Mouse (Mus musculus) embryonic facial prominence, embryonic 14.5 days (tissue): ENCODE data around the gene Selplg. TPM values are rescaled to one million over a fixed set of nuclear protein-coding genes. Genes with fewer than 3 reads are reported as not detected.
A peak's percentile ranks its signal among the peaks of the same experiment; 100 is the strongest.
"Not testable (repeated sequence)": the region's sequence is repeated elsewhere in the genome, so short reads cannot be mapped to it uniquely, and the experiment has no call there.

Experiments used
- ATAC-seq: fragments of 200-750 bp; cut with Nextera tagmentation; 2 replicates; pipeline ENCODE4 v1.8.0; 2017; ENCODE audit warnings: low read depth, moderate number of reproducible peaks, moderate TSS enrichment
- DNase-seq: peaks from one replicate; pipeline ENCODE4 v3.0.0-alpha.2; 2015; ENCODE audit warnings: low spot score
- H3K27ac ChIP-seq: fragments of 300-500 bp; sonication (generic); replicated peaks from 2 replicates; pipeline ENCODE4 v1.5.1; 2014; ENCODE audit warnings: low read depth, mild to moderate bottlenecking, low read length, moderate library complexity
- H3K27me3 ChIP-seq: fragments of 300-500 bp; sonication (generic); replicated peaks from 2 replicates; pipeline ENCODE4 v1.6.1; 2014; ENCODE audit warnings: low read length; ENCODE audit not compliant: control insufficient read depth, insufficient read depth
- H3K36me3 ChIP-seq: fragments of 300-500 bp; sonication (generic); 2 replicates; pipeline ENCODE4 v1.6.1; 2014; ENCODE audit warnings: low read length, mixed read lengths; ENCODE audit not compliant: control insufficient read depth, insufficient read depth
- H3K4me1 ChIP-seq: fragments of 300-500 bp; sonication (generic); 2 replicates; pipeline ENCODE4 v1.6.1; 2014; ENCODE audit warnings: antibody characterized with exemption, low read length; ENCODE audit not compliant: control insufficient read depth, insufficient read depth
- H3K4me2 ChIP-seq: fragments of 300-500 bp; sonication (generic); 2 replicates; pipeline ENCODE4 v1.6.1; 2014; ENCODE audit warnings: low read depth, mild to moderate bottlenecking, low read length, moderate library complexity, mixed read lengths
- H3K4me3 ChIP-seq: fragments of 300-500 bp; sonication (generic); 2 replicates; pipeline ENCODE4 v1.5.1; 2014; ENCODE audit warnings: low read depth, mild to moderate bottlenecking, low read length
- H3K9ac ChIP-seq: fragments of 300-500 bp; sonication (generic); 2 replicates; pipeline ENCODE4 v1.6.1; 2014; ENCODE audit warnings: low read depth, mild to moderate bottlenecking, low read length, moderate library complexity, mixed read lengths
- H3K9me3 ChIP-seq: fragments of 300-500 bp; sonication (generic); 2 replicates; pipeline ENCODE4 v1.6.1; 2016; ENCODE audit warnings: low read length; ENCODE audit not compliant: control insufficient read depth
- WGBS: fragments of 180-500 bp; shearing (Covaris S2); extraction: QIAGEN DNeasy Blood & Tissue Kit; methylation state at CpG from one replicate; pipeline ENCODE4 v1.1.7; 2014; 5-methylcytosine and 5-hydroxymethylcytosine counted together
- polyA plus RNA-seq: library from polyadenylated mRNA; unstranded; fragments of >200 nt; fragmentation: Nextera tagmentation; extraction: Ambion mirVana; gene quantifications from 2 replicates; pipeline ENCODE4 v1.2.1, GENCODE M21; 2014

The Selplg gene
- polyA plus RNA-seq, 1 experiment from 2014 or later, result 4.9 TPM

DNA sequence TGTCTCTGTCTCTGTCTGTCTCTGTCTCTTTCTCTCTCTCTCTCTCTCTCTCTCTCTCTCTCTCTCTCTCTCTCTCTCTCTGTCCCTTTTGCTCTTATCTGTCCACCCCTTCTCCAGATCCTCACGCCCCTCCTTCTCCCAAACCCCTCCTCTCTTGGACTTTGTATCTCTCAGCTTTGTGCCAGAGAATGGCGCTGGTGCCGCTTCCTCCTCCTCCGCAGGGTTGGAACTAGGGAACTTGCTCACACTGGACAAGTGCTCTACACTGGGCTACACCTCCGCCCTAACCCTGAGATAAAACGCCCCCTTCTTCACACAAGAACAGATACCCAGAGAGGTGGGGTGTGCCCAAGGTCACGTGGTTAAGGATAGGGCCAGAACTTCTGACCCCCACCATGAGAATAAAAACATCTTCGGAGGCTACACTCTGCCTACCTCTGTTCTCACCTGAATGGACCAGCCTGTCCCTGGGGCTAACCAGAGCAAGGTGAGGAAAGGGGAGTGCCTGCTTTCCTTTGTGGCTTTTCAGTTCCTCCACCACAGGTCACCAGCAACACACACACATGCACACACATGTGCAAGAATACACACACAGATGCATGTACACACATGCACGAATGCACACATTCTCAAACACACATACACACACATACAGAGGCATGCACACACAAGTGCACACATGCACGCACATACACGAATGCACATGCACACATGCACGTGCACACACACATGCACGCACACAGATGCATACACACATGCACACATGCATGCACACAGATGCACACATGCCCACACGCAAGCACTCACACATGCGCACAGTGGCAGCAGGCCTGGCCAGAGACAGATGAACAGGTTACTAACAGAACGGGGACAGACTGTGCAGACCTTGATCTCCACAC is 41.0 kb downstream of the Selplg start:
- Histone ChIP-seq H3K4me1 (peaks cover 23% of the 10 kb centered on the region), H3K27me3 (no peaks in the 10 kb centered on the region), H3K27ac (no peak overlapping the region), H3K9ac (0 out of 2 replicates have a peak overlapping the region, but pooled peaks have one; percentile 19), H3K4me2 (no peak overlapping the region), H3K9me3 (no peaks in the 10 kb centered on the region), H3K4me3 (no peak overlapping the region), H3K36me3 (peaks cover 28% of the 10 kb centered on the region)
- WGBS, result 83% methylated on average over 16 of the region's 16 CpGs
- no peak for DNase-seq
- ATAC-seq, result no peak

GRCm38 (mm10) chr5:113790453-113791196 is 41.8 kb downstream of the Selplg start:
- Histone ChIP-seq H3K27ac (peak overlapping the region; percentile 21; the same call in 1 of the 2 replicates), H3K4me3 (no peak overlapping the region), H3K9me3 (no peaks in the 10 kb centered on the region), H3K4me2 (no peak overlapping the region), H3K27me3 (no peaks in the 10 kb centered on the region), H3K4me1 (peaks cover 16% of the 10 kb centered on the region), H3K9ac (no peak overlapping the region), H3K36me3 (peaks cover 25% of the 10 kb centered on the region)
- WGBS, result 67% methylated on average over 11 of the region's 11 CpGs
- ATAC-seq (no peak), DNase-seq (no peak)

- peak; percentile 91 for DNase-seq
- peak overlapping the region; percentile 21; the same call in 1 of the 2 replicates for H3K9ac ChIP-seq
- ATAC-seq, result peak; percentile 83
- H3K36me3 ChIP-seq, result peaks cover 11% of the 10 kb centered on the region
- peak overlapping the region; percentile 79 for H3K27ac ChIP-seq
- 18% methylated on average over 7 of the region's 7 CpGs for WGBS
- no peaks in the 10 kb centered on the region for H3K27me3 ChIP-seq
- H3K4me1 ChIP-seq, result peaks cover 16% of the 10 kb centered on the region
- H3K4me2 ChIP-seq, result no peak overlapping the region
- no peaks in the 10 kb centered on the region for H3K9me3 ChIP-seq
- no peak overlapping the region for H3K4me3 ChIP-seq
These were observed 43.2 kb downstream of the Selplg start for GRCm38 (mm10) chr5:113789075-113789788.

DNA sequence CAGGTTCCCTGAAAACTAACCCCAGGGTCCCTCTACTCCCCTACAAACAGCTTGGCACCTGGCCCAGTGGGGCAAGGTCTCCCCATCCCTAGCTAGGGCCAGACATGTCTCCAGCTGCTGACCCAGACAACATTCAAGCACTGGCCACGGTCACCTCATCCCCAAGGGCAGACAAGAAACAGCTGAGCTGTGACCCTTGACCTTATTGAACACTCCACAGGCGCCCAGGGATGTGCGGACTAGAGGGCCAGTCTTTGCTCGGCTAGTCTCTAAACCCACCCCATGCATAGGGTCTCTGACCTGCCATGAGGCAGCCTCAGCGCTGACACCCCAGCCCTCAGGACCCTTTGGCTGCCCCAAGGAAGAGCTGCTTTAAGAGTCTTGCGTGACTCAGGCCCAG is 43.8 kb downstream of the Selplg start:
- Histone ChIP-seq H3K36me3 (peaks cover 5% of the 10 kb centered on the region), H3K4me1 (peaks cover 17% of the 10 kb centered on the region), H3K9ac (no peak overlapping the region), H3K9me3 (no peaks in the 10 kb centered on the region), H3K4me2 (no peak overlapping the region), H3K27me3 (no peaks in the 10 kb centered on the region), H3K27ac (peak overlapping the region; percentile 79), H3K4me3 (no peak overlapping the region)
- ATAC-seq, result peak; percentile 16; the same call in 1 of the 2 replicates
- DNase-seq, result no peak
- WGBS, result 24% methylated on average over 6 of the region's 6 CpGs

DNA sequence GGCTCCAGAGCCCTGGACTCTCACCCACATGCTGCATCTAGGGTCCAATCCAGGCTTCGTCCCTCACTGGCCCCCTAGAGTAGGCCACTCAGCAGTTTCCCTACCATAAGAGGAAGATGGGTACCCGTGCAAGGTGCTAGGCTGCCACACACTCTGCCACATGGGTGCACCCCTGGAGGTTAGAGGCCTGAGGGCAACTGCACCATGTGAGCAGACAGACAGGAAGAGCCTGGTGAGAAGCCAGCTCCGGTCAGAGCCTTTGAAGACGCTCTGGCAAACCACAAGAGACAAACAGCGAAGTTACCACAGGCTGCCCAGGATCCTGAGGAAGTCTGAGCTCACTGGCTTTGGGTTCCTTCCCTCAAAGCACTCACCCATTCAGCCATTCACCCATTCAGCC is 45.5 kb downstream of the Selplg start:
- Histone ChIP-seq H3K9me3 (no peaks in the 10 kb centered on the region), H3K9ac (no peak overlapping the region), H3K36me3 (no peaks in the 10 kb centered on the region), H3K4me3 (no peak overlapping the region), H3K27ac (no peak overlapping the region), H3K27me3 (no peaks in the 10 kb centered on the region), H3K4me1 (peaks cover 28% of the 10 kb centered on the region), H3K4me2 (no peak overlapping the region)
- 71% methylated on average over 5 of the region's 5 CpGs for WGBS
- no peak for DNase-seq
- no peak for ATAC-seq

DNA sequence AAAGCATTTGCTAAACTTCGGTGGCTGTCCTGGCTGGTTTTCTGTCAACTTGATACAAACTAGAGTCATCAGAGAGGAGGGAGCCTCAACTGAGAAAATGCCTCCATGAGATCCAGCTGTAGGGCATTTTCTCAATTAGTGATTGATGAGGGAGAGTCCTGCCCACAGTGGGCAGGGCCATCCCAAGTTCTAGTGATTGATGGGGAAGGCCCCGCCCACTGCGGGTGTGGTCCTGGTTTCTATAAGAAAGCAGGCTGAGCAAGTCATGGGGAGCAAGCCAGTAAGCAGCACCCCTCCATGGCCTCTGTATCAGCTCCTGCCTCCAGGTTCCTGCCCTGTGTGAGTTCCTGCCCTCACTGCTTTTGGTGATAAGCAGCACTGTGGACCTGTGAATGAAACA is 48.3 kb downstream of the Selplg start:
- not testable (repeated sequence) for H3K4me3 ChIP-seq, H3K9me3 ChIP-seq, H3K27me3 ChIP-seq, ATAC-seq, H3K36me3 ChIP-seq
- Histone ChIP-seq H3K4me2 (peak overlapping the region; percentile 32), H3K4me1 (peaks cover 21% of the 10 kb centered on the region), H3K27ac (peak overlapping the region; percentile 85), H3K9ac (peak overlapping the region; percentile 23; the same call in 1 of the 2 replicates)
- 25% methylated on average over 3 of the region's 3 CpGs for WGBS
- peak; percentile 61 for DNase-seq

DNA sequence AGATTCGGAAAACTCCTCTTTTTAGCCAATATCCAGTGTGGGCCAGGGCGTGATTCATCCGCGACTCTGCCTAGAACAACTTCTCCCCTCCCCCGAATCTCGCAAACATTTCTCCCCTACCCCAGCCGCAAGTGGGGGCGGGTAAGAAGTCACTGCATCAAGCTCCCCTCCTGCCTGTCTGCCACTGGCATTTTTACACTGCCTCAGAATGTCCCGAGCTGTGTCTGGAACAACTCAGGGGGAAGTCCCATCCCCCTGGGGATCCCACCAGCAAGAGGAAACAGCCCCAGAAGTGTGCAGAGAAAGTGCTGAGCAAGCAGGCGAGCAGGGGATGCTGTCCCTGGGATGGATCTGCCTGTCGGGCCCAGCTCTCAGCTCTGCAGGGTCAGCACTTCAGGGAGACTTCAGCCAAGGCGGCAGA is 48.9 kb downstream of the Selplg start:
- no peaks in the 10 kb centered on the region for H3K9me3 ChIP-seq
- peaks cover 16% of the 10 kb centered on the region for H3K4me1 ChIP-seq
- DNase-seq, result peak; percentile 86
- no peaks in the 10 kb centered on the region for H3K27me3 ChIP-seq
- peak overlapping the region; percentile 85 for H3K27ac ChIP-seq
- WGBS, result 5% methylated on average over 12 of the region's 12 CpGs
- 0 out of 2 replicates have a peak overlapping the region, but pooled peaks have one; percentile 1 for H3K4me3 ChIP-seq
- H3K36me3 ChIP-seq, result 0 out of 2 replicates have a peak, but pooled peaks cover under 1% of the 10 kb centered on the region
- H3K4me2 ChIP-seq, result peak overlapping the region; percentile 32
- ATAC-seq, result peak; percentile 26; the same call in 1 of the 2 replicates
- peak overlapping the region; percentile 23; the same call in 1 of the 2 replicates for H3K9ac ChIP-seq

DNA sequence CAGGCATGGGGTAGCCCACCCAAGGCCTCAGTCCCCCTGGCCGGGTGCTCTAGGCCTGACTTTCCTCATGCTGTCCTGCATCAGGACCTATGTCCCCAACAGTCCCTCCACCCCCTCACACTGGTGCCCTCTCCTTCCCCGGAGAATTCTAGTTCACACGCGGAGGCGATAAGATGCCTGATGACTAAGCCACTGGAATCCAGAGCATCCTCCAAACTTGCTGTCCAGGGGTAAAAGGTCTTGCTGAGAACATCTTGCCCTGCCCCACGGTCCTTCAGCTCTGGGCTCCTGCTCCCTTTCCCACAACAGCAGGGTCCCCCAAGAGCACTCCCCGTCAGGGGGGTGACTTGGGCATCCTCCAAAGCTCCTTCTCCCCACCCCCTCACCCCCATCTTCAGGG is 49.8 kb downstream of the Selplg start:
- 89% methylated on average over 6 of the region's 7 CpGs for WGBS
- H3K36me3 ChIP-seq, result 0 out of 2 replicates have a peak, but pooled peaks cover 6% of the 10 kb centered on the region
- H3K4me3 ChIP-seq, result no peak overlapping the region
- peaks cover 12% of the 10 kb centered on the region; the same call in 1 of the 2 replicates for H3K4me1 ChIP-seq
- no peaks in the 10 kb centered on the region for H3K9me3 ChIP-seq
- DNase-seq (no peak), ATAC-seq (no peak)
- H3K27me3 ChIP-seq, result no peaks in the 10 kb centered on the region
- no peak overlapping the region for H3K4me2 ChIP-seq
- H3K9ac ChIP-seq, result no peak overlapping the region
- H3K27ac ChIP-seq, result peak overlapping the region; percentile 85
